Mouse (Mus musculus) forebrain, embryonic 11.5 days (tissue): ENCODE measurements around the gene Gm8906. TPM values are rescaled to one million over a fixed set of nuclear protein-coding genes. Genes with fewer than 3 reads are reported as not detected.
"Not testable (repeated sequence)": the region's sequence is repeated elsewhere in the genome, so short reads cannot be mapped to it uniquely, and the experiment has no call there.

Source experiments
- ATAC-seq: fragments of 200-750 bp; cut with Nextera tagmentation; replicated peaks from 2 replicates; pipeline ENCODE4 v1.8.0; 2017; ENCODE audit warnings: moderate TSS enrichment; ENCODE audit not compliant: low FRiP score
- DNase-seq: peaks from one replicate; pipeline ENCODE4 v3.0.0-alpha.2; 2017; ENCODE audit warnings: low spot score
- H3K27ac ChIP-seq: fragments of 300-500 bp; sonication (generic); 2 replicates; pipeline ENCODE4 v1.5.1; 2014; ENCODE audit warnings: low read depth, low read length
- H3K27me3 ChIP-seq: fragments of 300-500 bp; sonication (generic); 2 replicates; pipeline ENCODE4 v1.6.1; 2014; ENCODE audit warnings: mild to moderate bottlenecking, low read length, mixed read lengths; ENCODE audit not compliant: control insufficient read depth, insufficient read depth
- H3K36me3 ChIP-seq: fragments of 300-500 bp; sonication (generic); 2 replicates; pipeline ENCODE4 v1.6.1; 2014; ENCODE audit warnings: mild to moderate bottlenecking, low read length, moderate library complexity, mixed read lengths; ENCODE audit not compliant: control insufficient read depth, insufficient read depth
- H3K4me1 ChIP-seq: fragments of 300-500 bp; sonication (generic); replicated peaks from 2 replicates; pipeline ENCODE4 v1.6.1; 2014; ENCODE audit warnings: low read length, mixed read lengths; ENCODE audit not compliant: control insufficient read depth, insufficient read depth
- H3K4me2 ChIP-seq: fragments of 300-500 bp; sonication (generic); 2 replicates; pipeline ENCODE4 v1.6.1; 2014; ENCODE audit warnings: low read depth, mild to moderate bottlenecking, low read length, moderate library complexity, mixed read lengths; ENCODE audit not compliant: severe bottlenecking
- H3K4me3 ChIP-seq: fragments of 300-500 bp; sonication (generic); 2 replicates; pipeline ENCODE4 v1.5.1; 2014; ENCODE audit warnings: low read depth, low read length
- H3K9ac ChIP-seq: fragments of 300-500 bp; sonication (generic); 2 replicates; pipeline ENCODE4 v1.6.1; 2014; ENCODE audit warnings: low read length
- H3K9me3 ChIP-seq: fragments of 300-500 bp; sonication (generic); 2 replicates; pipeline ENCODE4 v1.6.1; 2016; ENCODE audit warnings: low read length, mixed read lengths; ENCODE audit not compliant: control insufficient read depth
- WGBS: fragments of 180-500 bp; shearing (Covaris S2); extraction: QIAGEN DNeasy Blood & Tissue Kit; methylation state at CpG from one replicate; pipeline ENCODE4 v1.1.7; 2014; 5-methylcytosine and 5-hydroxymethylcytosine counted together
- polyA plus RNA-seq: library from polyadenylated mRNA; unstranded; fragments of >200 nt; fragmentation: Nextera tagmentation; extraction: Ambion mirVana; gene quantifications from 2 replicates; pipeline ENCODE4 v1.2.1, GENCODE M21; 2014

Gm8906 gene
- not detected in 2 replicates for polyA plus RNA-seq

- H3K4me2 ChIP-seq, H3K4me3 ChIP-seq, ATAC-seq, H3K27me3 ChIP-seq, H3K9ac ChIP-seq, H3K9me3 ChIP-seq, H3K36me3 ChIP-seq, H3K4me1 ChIP-seq, DNase-seq, H3K27ac ChIP-seq: not testable (repeated sequence)
- 46% methylated on average over 2 of the region's 3 CpGs for WGBS
Measured at GRCm38 (mm10) chr5:11502385-11502784, at the start of gene Gm8906. Gene Gm8906 (plus strand): TSS chr5:11502685.

Other genes with a start within 250 kb of the Gm8906 start
- not detected in 2 replicates for gene Gm8890, start 246.7 kb upstream of the Gm8906 start, polyA plus RNA-seq
- not detected in 2 replicates for gene Speer1, start 161.2 kb upstream of the Gm8906 start, polyA plus RNA-seq
- gene Gm8897, start 86.3 kb upstream of the Gm8906 start, polyA plus RNA-seq: not detected in 2 replicates
- not detected in 2 replicates for gene Gm6460, start 92.2 kb downstream of the Gm8906 start, polyA plus RNA-seq
- not detected in 2 replicates for gene Gm8922, start 179.3 kb downstream of the Gm8906 start, polyA plus RNA-seq